Mouse (Mus musculus) erythroblast, embryonic 14.5 days (primary cell): ENCODE results near the gene Haus6. TPM values are rescaled to one million over a fixed set of nuclear protein-coding genes. Genes with fewer than 3 reads are reported as not detected.
A peak's percentile ranks its signal among the peaks of the same experiment; 100 is the strongest.
"Not testable (repeated sequence)": the region's sequence is repeated elsewhere in the genome, so short reads cannot be mapped to it uniquely, and the experiment has no call there.

ENCODE experiments used
- H3K27me3 ChIP-seq: 2 replicates; pipeline ENCODE4 v1.6.1; 2012; ENCODE audit warnings: inconsistent platforms; ENCODE audit not compliant: control insufficient read depth
- H3K36me3 ChIP-seq: 2 replicates; pipeline ENCODE4 v1.6.1; 2012; ENCODE audit warnings: mild to moderate bottlenecking, inconsistent platforms; ENCODE audit not compliant: control insufficient read depth
- H3K4me1 ChIP-seq: 2 replicates; pipeline ENCODE4 v1.6.1; 2012; ENCODE audit warnings: inconsistent platforms; ENCODE audit not compliant: control insufficient read depth
- H3K4me3 ChIP-seq: replicated peaks from 2 replicates; pipeline ENCODE3; 2012; ENCODE audit warnings: moderate library complexity, mild to moderate bottlenecking, inconsistent platforms
- H3K9me3 ChIP-seq: 2 replicates; pipeline ENCODE4 v1.6.1; 2012; ENCODE audit warnings: low read length, inconsistent platforms, mixed read lengths; ENCODE audit not compliant: control insufficient read depth
- GATA1 ChIP-seq: IDR thresholded peaks from 2 replicates; pipeline ENCODE4 v1.6.1; 2012; ENCODE audit warnings: low read length, inconsistent platforms, mixed read lengths
- TAL1 ChIP-seq: IDR thresholded peaks from 3 replicates; pipeline ENCODE4 v1.6.1; 2012; ENCODE audit warnings: low read length, inconsistent platforms, mixed read lengths
- polyA plus RNA-seq: library from polyadenylated mRNA; stranded (reverse); fragments of >175 nt; gene quantifications from 2 replicates; pipeline ENCODE4 v1.2.3, GENCODE M21; 2012

Gene Haus6
- polyA plus RNA-seq, 1 experiment, result 1.2 TPM

GRCm38 (mm10) chr4:86625463-86625862 is 13.6 kb upstream of the Haus6 start:
- no peak overlapping the region for H3K4me3 ChIP-seq
- no peaks in the 10 kb centered on the region; the same call in 1 of the 2 replicates for H3K36me3 ChIP-seq
- H3K9me3 ChIP-seq, result no peaks in the 10 kb centered on the region
- no peaks in the 10 kb centered on the region for H3K4me1 ChIP-seq
- no peak for TF ChIP-seq GATA1
- TF ChIP-seq TAL1, result no peak
- H3K27me3 ChIP-seq, result no peaks in the 10 kb centered on the region

- not testable (repeated sequence) for H3K4me3 ChIP-seq, H3K9me3 ChIP-seq, H3K4me1 ChIP-seq, H3K36me3 ChIP-seq, H3K27me3 ChIP-seq
Measured at GRCm38 (mm10) chr4:86622532-86622931, 10.7 kb upstream of the Haus6 start.

- TF ChIP-seq TAL1, result no peak
- TF ChIP-seq GATA1, result no peak
- Histone ChIP-seq H3K36me3 (no peaks in the 10 kb centered on the region; the same call in 1 of the 2 replicates), H3K4me1 (no peaks in the 10 kb centered on the region), H3K9me3 (no peaks in the 10 kb centered on the region), H3K27me3 (peaks cover 2% of the 10 kb centered on the region; the same call in 1 of the 2 replicates), H3K4me3 (no peak overlapping the region)
Measured at GRCm38 (mm10) chr4:86622116-86622515, 10.3 kb upstream of the Haus6 start.

GRCm38 (mm10) chr4:86620506-86620905 is 8.7 kb upstream of the Haus6 start:
- Histone ChIP-seq H3K4me1 (no peaks in the 10 kb centered on the region), H3K4me3 (no peak overlapping the region), H3K36me3 (no peaks in the 10 kb centered on the region; the same call in 1 of the 2 replicates), H3K27me3 (peaks cover 2% of the 10 kb centered on the region; the same call in 1 of the 2 replicates), H3K9me3 (no peaks in the 10 kb centered on the region)
- no peak for TF ChIP-seq TAL1
- TF ChIP-seq GATA1, result no peak

GRCm38 (mm10) chr4:86612289-86612620 is 400 bp upstream of the Haus6 start:
- Histone ChIP-seq H3K27me3 (peaks cover 5% of the 10 kb centered on the region; the same call in 1 of the 2 replicates), H3K9me3 (no peaks in the 10 kb centered on the region), H3K4me3 (peak overlapping the region; percentile 90), H3K36me3 (peaks cover 24% of the 10 kb centered on the region), H3K4me1 (peaks cover 34% of the 10 kb centered on the region)
- TF ChIP-seq TAL1 (no peak), GATA1 (no peak)

DNA sequence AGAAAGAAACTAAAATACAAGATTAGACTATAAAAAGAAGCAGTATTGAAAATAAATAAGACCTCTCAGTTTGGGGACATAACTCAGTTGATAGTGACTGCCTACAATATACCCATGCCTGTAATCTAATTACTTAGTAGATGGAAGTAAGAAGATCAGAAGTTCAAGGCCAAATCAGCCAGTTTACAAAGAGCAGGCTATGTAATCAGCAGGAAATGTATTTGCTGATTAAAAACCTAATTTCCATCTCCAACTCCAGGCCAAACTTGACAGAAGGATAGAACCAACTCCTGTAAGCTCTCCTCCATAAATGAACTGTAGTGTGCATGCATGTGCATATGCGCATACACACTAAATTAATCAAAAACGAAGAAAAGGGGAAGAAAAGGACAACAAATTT is 20.6 kb downstream of the Haus6 start:
- no peaks in the 10 kb centered on the region for H3K9me3 ChIP-seq
- TF ChIP-seq TAL1, result no peak
- TF ChIP-seq GATA1, result no peak
- H3K36me3 ChIP-seq, result peaks cover 95% of the 10 kb centered on the region
- no peaks in the 10 kb centered on the region for H3K4me1 ChIP-seq
- H3K27me3 ChIP-seq, result no peaks in the 10 kb centered on the region
- no peak overlapping the region for H3K4me3 ChIP-seq

- H3K4me3 ChIP-seq, result no peak overlapping the region
- TF ChIP-seq GATA1 (no peak), TAL1 (no peak)
- peaks cover 95% of the 10 kb centered on the region for H3K36me3 ChIP-seq
- H3K27me3 ChIP-seq, result no peaks in the 10 kb centered on the region
- H3K9me3 ChIP-seq, result no peaks in the 10 kb centered on the region
- H3K4me1 ChIP-seq, result no peaks in the 10 kb centered on the region
Measured at GRCm38 (mm10) chr4:86588236-86588635, 23.6 kb downstream of the Haus6 start.

GRCm38 (mm10) chr4:86580591-86580990 is 31.3 kb downstream of the Haus6 start:
- no peaks in the 10 kb centered on the region for H3K9me3 ChIP-seq
- TF ChIP-seq GATA1, result no peak
- no peak for TF ChIP-seq TAL1
- peaks cover 82% of the 10 kb centered on the region for H3K36me3 ChIP-seq
- H3K4me3 ChIP-seq, result no peak overlapping the region
- H3K4me1 ChIP-seq, result peaks cover 22% of the 10 kb centered on the region
- no peaks in the 10 kb centered on the region for H3K27me3 ChIP-seq

GRCm38 (mm10) chr4:86580056-86580455 is 31.8 kb downstream of the Haus6 start:
- no peaks in the 10 kb centered on the region for H3K27me3 ChIP-seq
- no peaks in the 10 kb centered on the region for H3K9me3 ChIP-seq
- H3K4me3 ChIP-seq, result no peak overlapping the region
- TF ChIP-seq GATA1 (no peak), TAL1 (no peak)
- H3K4me1 ChIP-seq, result peaks cover 25% of the 10 kb centered on the region
- H3K36me3 ChIP-seq, result peaks cover 77% of the 10 kb centered on the region

GRCm38 (mm10) chr4:86576630-86577225 is 35.1 kb downstream of the Haus6 start:
- no peaks in the 10 kb centered on the region for H3K9me3 ChIP-seq
- peak overlapping the region; percentile 83 for H3K4me3 ChIP-seq
- peaks cover 46% of the 10 kb centered on the region for H3K36me3 ChIP-seq
- TF ChIP-seq TAL1 (no peak), GATA1 (no peak)
- H3K4me1 ChIP-seq, result peaks cover 32% of the 10 kb centered on the region
- H3K27me3 ChIP-seq, result peaks cover 12% of the 10 kb centered on the region
